Mouse (Mus musculus): Measurements from ENCODE around the gene Fam57b.
A peak's percentile ranks its signal among the peaks of the same experiment; 100 is the strongest.
"Not testable (repeated sequence)": the region's sequence is repeated elsewhere in the genome, so short reads cannot be mapped to it uniquely, and the experiment has no call there.

The Fam57b gene

GRCm38 (mm10) chr7:126778147-126778546 lies 19.3 kb upstream of the Fam57b start:
- no peak for DNase-seq (ENCODE audit: low spot score)

GRCm38 (mm10) chr7:126779101-126779500 lies 18.4 kb upstream of the Fam57b start:
- DNase-seq (ENCODE audit: low spot score) = not testable (repeated sequence)

GRCm38 (mm10) chr7:126779983-126780970 lies 17.2 kb upstream of the Fam57b start:
- no peak for DNase-seq (ENCODE audit: low spot score)

- no peak for DNase-seq (ENCODE audit: low spot score)
These were observed 16.4 kb upstream of the Fam57b start, which contains the start of gene Tbx6 for GRCm38 (mm10) chr7:126780971-126781635. TSS of gene Tbx6 (plus strand) at chr7:126781483.

- DNase-seq (ENCODE audit: low spot score) = no peak
These were observed 15.7 kb upstream of the Fam57b start for GRCm38 (mm10) chr7:126781661-126782370.

GRCm38 (mm10) chr7:126782693-126783092 lies 14.8 kb upstream of the Fam57b start:
- DNase-seq (ENCODE audit: low spot score) = no peak

GRCm38 (mm10) chr7:126784469-126784868 lies 13.0 kb upstream of the Fam57b start:
- no peak for DNase-seq (ENCODE audit: low spot score)

GRCm38 (mm10) chr7:126785056-126785455 lies 12.4 kb upstream of the Fam57b start:
- DNase-seq (ENCODE audit: low spot score) = no peak

- no peak for DNase-seq (ENCODE audit: low spot score)
These were observed 11.3 kb upstream of the Fam57b start for GRCm38 (mm10) chr7:126786142-126786541.

GRCm38 (mm10) chr7:126789141-126789540 lies 8.3 kb upstream of the Fam57b start:
- DNase-seq (ENCODE audit: low spot score) = no peak

- peak; percentile 83 for DNase-seq (ENCODE audit: low spot score)
These were observed 5.4 kb upstream of the Fam57b start, which contains the start of gene Ppp4c for GRCm38 (mm10) chr7:126791851-126792720. TSS of gene Ppp4c (minus strand) at chr7:126792496.

GRCm38 (mm10) chr7:126792721-126793443 lies 4.6 kb upstream of the Fam57b start:
- DNase-seq (ENCODE audit: low spot score) = no peak

- no peak for DNase-seq (ENCODE audit: low spot score)
These were observed 3.8 kb upstream of the Fam57b start for GRCm38 (mm10) chr7:126793456-126794270.

GRCm38 (mm10) chr7:126794271-126794605 lies 3.2 kb upstream of the Fam57b start:
- no peak for DNase-seq (ENCODE audit: low spot score)

- no peak for DNase-seq (ENCODE audit: low spot score)
These were observed 1.8 kb upstream of the Fam57b start for GRCm38 (mm10) chr7:126795387-126796317.

- DNase-seq (ENCODE audit: low spot score) = no peak
These were observed 1.0 kb upstream of the Fam57b start for GRCm38 (mm10) chr7:126796350-126796932.

GRCm38 (mm10) chr7:126798127-126799049 lies 920 bp downstream of the Fam57b start:
- DNase-seq (ENCODE audit: low spot score) = no peak
